Mouse (Mus musculus) ES-Bruce4 (cell line): Measurements from ENCODE around the gene Arid2. TPM values are rescaled to one million over a fixed set of nuclear protein-coding genes. Genes with fewer than 3 reads are reported as not detected.

Experiments
- H3K27ac ChIP-seq: 2 replicates; pipeline ENCODE4 v1.5.1; 2012; ENCODE audit warnings: low read length, inconsistent platforms; ENCODE audit not compliant: insufficient read depth
- H3K27me3 ChIP-seq: 2 replicates; pipeline ENCODE4 v1.6.1; 2012; ENCODE audit warnings: mild to moderate bottlenecking, low read length, inconsistent platforms; ENCODE audit not compliant: control insufficient read depth, poor library complexity, insufficient read depth, severe bottlenecking
- H3K36me3 ChIP-seq: 2 replicates; pipeline ENCODE4 v1.6.1; 2012; ENCODE audit warnings: inconsistent platforms, mild to moderate bottlenecking, low read length, moderate library complexity; ENCODE audit not compliant: control insufficient read depth, poor library complexity, insufficient read depth, severe bottlenecking
- H3K4me1 ChIP-seq: one replicate; pipeline ENCODE4 v1.8.1; 2011; ENCODE audit warnings: low read length; ENCODE audit not compliant: control insufficient read depth, insufficient read depth
- H3K4me3 ChIP-seq: 2 replicates; pipeline ENCODE4 v1.5.1; 2011; ENCODE audit warnings: low read depth, mild to moderate bottlenecking, low read length
- H3K9ac ChIP-seq: 2 replicates; pipeline ENCODE4 v1.6.1; 2012; ENCODE audit warnings: low read depth, mild to moderate bottlenecking, inconsistent platforms; ENCODE audit not compliant: poor library complexity, severe bottlenecking
- H3K9me3 ChIP-seq: replicated peaks from 2 replicates; pipeline ENCODE4 v1.6.1; 2012; ENCODE audit warnings: mild to moderate bottlenecking, low read length, inconsistent platforms; ENCODE audit not compliant: control insufficient read depth, poor library complexity, insufficient read depth, severe bottlenecking
- CTCF ChIP-seq: IDR thresholded peaks from one replicate; pipeline ENCODE4 v1.8.1; 2011; ENCODE audit warnings: low read depth, low read length
- EP300 ChIP-seq: IDR thresholded peaks from 2 replicates; pipeline ENCODE4 v1.6.1; 2011; ENCODE audit warnings: low read depth, low read length; ENCODE audit not compliant: insufficient read depth
- POLR2A ChIP-seq: IDR thresholded peaks from one replicate; pipeline ENCODE4 v1.8.1; 2011; ENCODE audit warnings: low read length; ENCODE audit not compliant: insufficient read depth
- polyA plus RNA-seq: library from polyadenylated mRNA; stranded (reverse); fragments of >200 nt; gene quantifications from 2 replicates; pipeline ENCODE4 v1.2.4, GENCODE M21; 2011; ENCODE audit warnings: low read depth; ENCODE audit not compliant: missing spikeins, insufficient read depth, insufficient read length

Arid2 gene
- polyA plus RNA-seq, 1 experiment, result 81.5 TPM

DNA sequence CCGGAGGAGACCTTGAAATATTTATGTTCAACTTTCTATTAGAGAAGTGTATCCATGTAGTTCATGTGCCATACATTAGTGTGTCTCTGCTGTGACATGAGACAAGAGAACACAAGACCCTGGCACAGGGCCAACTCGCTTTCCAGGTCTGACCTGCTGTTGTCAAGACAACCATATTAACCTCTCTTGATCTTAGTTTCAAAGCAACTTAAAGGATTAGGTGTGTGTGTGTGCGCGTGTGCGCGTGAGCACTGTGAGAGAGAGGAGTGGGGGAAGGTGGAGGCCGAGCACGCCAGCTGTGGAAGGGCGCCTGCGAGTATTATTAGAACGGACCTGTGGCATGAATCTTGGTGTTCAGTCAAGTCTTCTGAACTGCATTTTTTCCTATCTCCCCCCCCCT, 15.0 kb upstream of the Arid2 start:
- no peak for TF ChIP-seq POLR2A
- no peak for TF ChIP-seq CTCF
- TF ChIP-seq EP300, result no peak

GRCm38 (mm10) chr15:96274341-96274740, 13.0 kb upstream of the Arid2 start:
- Histone ChIP-seq H3K27ac (no peak overlapping the region), H3K4me1 (peaks cover 2% of the 10 kb centered on the region), H3K9ac (no peak overlapping the region), H3K9me3 (no peaks in the 10 kb centered on the region), H3K36me3 (peaks cover 7% of the 10 kb centered on the region), H3K27me3 (no peaks in the 10 kb centered on the region), H3K4me3 (no peak overlapping the region)
- TF ChIP-seq POLR2A (no peak), EP300 (no peak), CTCF (no peak)

More for the DNA sequence above, 15.0 kb upstream of the Arid2 start:
- Histone ChIP-seq H3K4me3 (no peak overlapping the region), H3K27ac (no peak overlapping the region), H3K9me3 (no peaks in the 10 kb centered on the region), H3K9ac (no peak overlapping the region), H3K27me3 (no peaks in the 10 kb centered on the region), H3K36me3 (no peaks in the 10 kb centered on the region), H3K4me1 (peaks cover 2% of the 10 kb centered on the region)

DNA sequence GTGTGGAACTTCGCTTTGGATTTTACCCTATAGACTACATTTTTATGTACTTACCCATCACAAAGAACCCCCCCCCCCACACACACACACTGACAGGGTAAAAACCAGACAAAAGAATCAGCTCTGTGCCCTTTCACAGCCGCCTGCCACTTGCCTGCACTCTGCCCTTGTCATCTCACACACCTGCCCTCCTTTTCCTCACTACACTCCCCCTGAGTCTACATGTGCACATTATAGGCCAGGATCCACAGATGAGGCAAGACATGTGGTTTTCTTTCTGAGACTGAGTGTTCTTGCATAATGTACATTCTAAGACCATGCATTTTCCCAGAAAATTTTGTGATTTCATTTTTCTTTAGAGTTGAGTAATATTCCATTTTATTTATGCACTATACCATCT, 12.1 kb upstream of the Arid2 start:
- peaks cover 2% of the 10 kb centered on the region for H3K4me1 ChIP-seq
- H3K9me3 ChIP-seq, result peaks cover under 1% of the 10 kb centered on the region; the same call in 1 of the 2 replicates
- H3K36me3 ChIP-seq, result peaks cover 8% of the 10 kb centered on the region
- H3K9ac ChIP-seq, result no peak overlapping the region
- TF ChIP-seq EP300, result no peak
- no peak for TF ChIP-seq POLR2A
- no peak for TF ChIP-seq CTCF
- H3K27me3 ChIP-seq, result no peaks in the 10 kb centered on the region
- H3K27ac ChIP-seq, result no peak overlapping the region
- no peak overlapping the region for H3K4me3 ChIP-seq

- no peaks in the 10 kb centered on the region for H3K4me1 ChIP-seq
- no peak overlapping the region for H3K27ac ChIP-seq
- peaks cover 4% of the 10 kb centered on the region for H3K9me3 ChIP-seq
- H3K9ac ChIP-seq, result no peak overlapping the region
- H3K4me3 ChIP-seq, result no peak overlapping the region
- H3K27me3 ChIP-seq, result no peaks in the 10 kb centered on the region
- TF ChIP-seq POLR2A (no peak), CTCF (no peak), EP300 (no peak)
- peaks cover 10% of the 10 kb centered on the region for H3K36me3 ChIP-seq
Observed at GRCm38 (mm10) chr15:96275810-96276493, 11.4 kb upstream of the Arid2 start.

DNA sequence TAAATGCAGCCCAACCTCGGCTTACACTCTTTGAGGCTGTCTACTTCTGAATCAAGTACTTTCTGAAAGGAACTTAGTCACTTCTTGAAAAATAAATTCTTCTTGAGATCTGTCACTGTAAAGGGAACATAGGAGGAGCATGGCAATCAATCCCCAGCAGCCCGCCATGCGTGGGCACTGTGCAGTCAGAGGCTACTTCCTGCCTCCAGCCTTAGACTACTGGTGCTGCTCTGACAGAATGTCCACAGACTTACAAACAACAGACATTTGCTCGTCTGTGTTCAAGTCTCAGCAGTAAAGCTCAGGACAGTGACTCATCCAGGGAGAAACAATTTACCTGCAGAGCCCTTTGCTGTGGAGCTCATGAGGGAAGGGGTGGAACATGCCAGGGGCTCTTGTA, 10.3 kb upstream of the Arid2 start:
- H3K9ac ChIP-seq, result no peak overlapping the region
- H3K27me3 ChIP-seq, result no peaks in the 10 kb centered on the region
- TF ChIP-seq CTCF (no peak), EP300 (no peak), POLR2A (no peak)
- H3K4me1 ChIP-seq, result no peaks in the 10 kb centered on the region
- peaks cover 10% of the 10 kb centered on the region for H3K36me3 ChIP-seq
- peaks cover 4% of the 10 kb centered on the region for H3K9me3 ChIP-seq
- H3K27ac ChIP-seq, result no peak overlapping the region
- H3K4me3 ChIP-seq, result no peak overlapping the region

DNA sequence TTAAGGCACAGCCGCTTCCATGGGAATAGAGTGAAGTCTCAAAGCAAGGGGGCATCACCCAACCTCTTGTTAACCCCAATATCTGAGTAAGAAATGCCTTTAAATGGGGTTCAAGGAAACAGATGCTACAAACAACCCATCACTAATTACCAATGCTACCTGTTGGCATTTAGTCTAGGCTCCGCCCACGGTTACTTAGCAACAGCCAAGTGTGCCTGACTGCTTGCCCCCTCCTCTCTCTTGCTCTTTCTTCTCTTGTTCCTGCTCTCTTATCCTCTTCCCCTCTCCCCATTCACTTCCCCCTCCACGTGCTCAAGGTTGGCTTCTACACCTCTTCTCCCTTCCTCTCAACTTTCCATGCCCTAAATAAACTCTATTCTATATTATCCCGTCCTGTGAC, 6.1 kb upstream of the Arid2 start:
- no peak for TF ChIP-seq POLR2A
- TF ChIP-seq CTCF, result no peak
- TF ChIP-seq EP300, result no peak
- Histone ChIP-seq H3K27ac (no peak overlapping the region), H3K9ac (no peak overlapping the region), H3K4me1 (no peaks in the 10 kb centered on the region), H3K9me3 (peaks cover 4% of the 10 kb centered on the region), H3K27me3 (no peaks in the 10 kb centered on the region), H3K36me3 (peaks cover 10% of the 10 kb centered on the region), H3K4me3 (no peak overlapping the region)
